Mouse (Mus musculus) spleen, adult 2 months (tissue): ENCODE results near the gene Acadsb.

Source experiments
- CTCF ChIP-seq: fragments of 200-500 bp; IDR thresholded peaks from 2 replicates; pipeline ENCODE4 v1.5.1; 2011; ENCODE audit warnings: mild to moderate bottlenecking, inconsistent platforms; ENCODE audit not compliant: insufficient read depth, insufficient read length, insufficient replicate concordance; ENCODE audit errors: extremely low read depth
- POLR2A ChIP-seq: fragments of 200-500 bp; IDR thresholded peaks from 2 replicates; pipeline ENCODE4 v1.6.1; 2011; ENCODE audit warnings: low read depth, low read length, inconsistent platforms

GRCm38 (mm10) chr7:131410416-131411058 is at the start of gene Acadsb, which contains the start of gene Ikzf5:
- TF ChIP-seq CTCF (no peak), POLR2A (peak; percentile 8)
